Mouse (Mus musculus) forebrain, embryonic 15.5 days (tissue): ENCODE measurements around the gene Eri3. TPM values are rescaled to one million over a fixed set of nuclear protein-coding genes. Genes with fewer than 3 reads are reported as not detected.
A peak's percentile ranks its signal among the peaks of the same experiment; 100 is the strongest.

Experiments used
- ATAC-seq: fragments of 200-750 bp; cut with Nextera tagmentation; replicated peaks from 2 replicates; pipeline ENCODE4 v1.8.0; 2017; ENCODE audit warnings: mild to moderate bottlenecking, moderate TSS enrichment, moderate library complexity
- H3K27ac ChIP-seq: fragments of 300-500 bp; sonication (generic); replicated peaks from 2 replicates; pipeline ENCODE4 v1.5.1; 2015; ENCODE audit warnings: mild to moderate bottlenecking, inconsistent platforms
- H3K27me3 ChIP-seq: fragments of 300-500 bp; sonication (generic); 2 replicates; pipeline ENCODE4 v1.6.1; 2015; ENCODE audit warnings: inconsistent platforms
- H3K36me3 ChIP-seq: fragments of 300-500 bp; sonication (generic); 2 replicates; pipeline ENCODE4 v1.6.1; 2015; ENCODE audit warnings: mild to moderate bottlenecking, inconsistent platforms
- H3K4me1 ChIP-seq: fragments of 300-500 bp; sonication (generic); 2 replicates; pipeline ENCODE4 v1.6.1; 2015; ENCODE audit warnings: inconsistent platforms
- H3K4me2 ChIP-seq: fragments of 300-500 bp; sonication (generic); replicated peaks from 2 replicates; pipeline ENCODE4 v1.6.1; 2015; ENCODE audit warnings: mild to moderate bottlenecking, inconsistent platforms
- H3K4me3 ChIP-seq: fragments of 300-500 bp; sonication (generic); 2 replicates; pipeline ENCODE4 v1.5.1; 2015; ENCODE audit warnings: mild to moderate bottlenecking, inconsistent platforms
- H3K9ac ChIP-seq: fragments of 300-500 bp; sonication (generic); replicated peaks from 2 replicates; pipeline ENCODE4 v1.6.1; 2015; ENCODE audit warnings: mild to moderate bottlenecking, inconsistent platforms
- H3K9me3 ChIP-seq: fragments of 300-500 bp; sonication (generic); 2 replicates; pipeline ENCODE4 v1.6.1; 2016; ENCODE audit warnings: inconsistent platforms
- WGBS: fragments of 180-500 bp; shearing (Covaris S2); methylation state at CpG from one replicate; pipeline ENCODE4 v1.1.7; 2015; ENCODE audit warnings: mixed read lengths; 5-methylcytosine and 5-hydroxymethylcytosine counted together
- polyA plus RNA-seq: library from polyadenylated mRNA; unstranded; fragments of >200 nt; fragmentation: Nextera tagmentation; extraction: Ambion mirVana; gene quantifications from 2 replicates; pipeline ENCODE4 v1.2.1, GENCODE M21; 2015

The Eri3 gene
- polyA plus RNA-seq, 1 experiment from 2014 or later = 255 TPM

- Histone ChIP-seq H3K9me3 (no peaks in the 10 kb centered on the region), H3K4me1 (peaks cover 63% of the 10 kb centered on the region), H3K27me3 (no peaks in the 10 kb centered on the region), H3K4me3 (no peak overlapping the region), H3K4me2 (no peak overlapping the region), H3K9ac (no peak overlapping the region), H3K36me3 (no peaks in the 10 kb centered on the region), H3K27ac (peak overlapping the region; percentile 54)
- WGBS = 7% methylated on average over 10 of the region's 10 CpGs
- ATAC-seq = no peak
Observed at GRCm38 (mm10) chr4:117654016-117654702, 104.0 kb downstream of the Eri3 start.

- no peak for ATAC-seq
- WGBS = 42% methylated on average over 9 of the region's 9 CpGs
- Histone ChIP-seq H3K36me3 (no peaks in the 10 kb centered on the region), H3K27ac (peak overlapping the region; percentile 54), H3K9ac (no peak overlapping the region), H3K27me3 (no peaks in the 10 kb centered on the region), H3K4me1 (peaks cover 63% of the 10 kb centered on the region), H3K4me3 (no peak overlapping the region), H3K9me3 (no peaks in the 10 kb centered on the region), H3K4me2 (no peak overlapping the region)
Observed at GRCm38 (mm10) chr4:117654703-117655499, 104.7 kb downstream of the Eri3 start.

GRCm38 (mm10) chr4:117655500-117655863, 105.3 kb downstream of the Eri3 start:
- Histone ChIP-seq H3K4me1 (peaks cover 61% of the 10 kb centered on the region), H3K9ac (no peak overlapping the region), H3K36me3 (no peaks in the 10 kb centered on the region), H3K27me3 (no peaks in the 10 kb centered on the region), H3K4me3 (no peak overlapping the region), H3K27ac (peak overlapping the region; percentile 54), H3K4me2 (no peak overlapping the region), H3K9me3 (no peaks in the 10 kb centered on the region)
- no peak for ATAC-seq
- 31% methylated on average over 5 of the region's 5 CpGs for WGBS

GRCm38 (mm10) chr4:117656961-117657360, 106.8 kb downstream of the Eri3 start:
- Histone ChIP-seq H3K36me3 (no peaks in the 10 kb centered on the region), H3K9me3 (no peaks in the 10 kb centered on the region), H3K4me2 (no peak overlapping the region), H3K4me3 (no peak overlapping the region), H3K27me3 (no peaks in the 10 kb centered on the region), H3K27ac (peak overlapping the region; percentile 82), H3K9ac (no peak overlapping the region), H3K4me1 (peaks cover 55% of the 10 kb centered on the region)
- ATAC-seq = peak; percentile 33; the same call in 1 of the 2 replicates
- WGBS = 10% methylated on average over 6 of the region's 6 CpGs

- H3K9ac ChIP-seq = no peak overlapping the region
- H3K9me3 ChIP-seq = no peaks in the 10 kb centered on the region
- H3K36me3 ChIP-seq = no peaks in the 10 kb centered on the region
- peak overlapping the region; percentile 82 for H3K27ac ChIP-seq
- WGBS = 22% methylated on average over 4 of the region's 4 CpGs
- H3K4me3 ChIP-seq = no peak overlapping the region
- ATAC-seq = peak; percentile 69
- peaks cover 52% of the 10 kb centered on the region for H3K4me1 ChIP-seq
- no peak overlapping the region for H3K4me2 ChIP-seq
- no peaks in the 10 kb centered on the region for H3K27me3 ChIP-seq
Observed at GRCm38 (mm10) chr4:117657646-117658045, 107.5 kb downstream of the Eri3 start.

- Histone ChIP-seq H3K9me3 (no peaks in the 10 kb centered on the region), H3K36me3 (no peaks in the 10 kb centered on the region), H3K27ac (peak overlapping the region; percentile 82), H3K9ac (no peak overlapping the region), H3K4me1 (peaks cover 48% of the 10 kb centered on the region), H3K27me3 (no peaks in the 10 kb centered on the region), H3K4me2 (no peak overlapping the region), H3K4me3 (no peak overlapping the region)
- WGBS = 62% methylated on average over 14 of the region's 14 CpGs
- no peak for ATAC-seq
Observed at GRCm38 (mm10) chr4:117658582-117659444, 108.6 kb downstream of the Eri3 start.

- Histone ChIP-seq H3K9ac (no peak overlapping the region), H3K4me1 (peaks cover 36% of the 10 kb centered on the region), H3K27me3 (no peaks in the 10 kb centered on the region), H3K4me2 (no peak overlapping the region), H3K36me3 (no peaks in the 10 kb centered on the region), H3K4me3 (no peak overlapping the region), H3K27ac (no peak overlapping the region), H3K9me3 (no peaks in the 10 kb centered on the region)
- WGBS = 91% methylated on average over 5 of the region's 5 CpGs
- no peak for ATAC-seq
Observed at GRCm38 (mm10) chr4:117660001-117660400, 109.8 kb downstream of the Eri3 start.

- Histone ChIP-seq H3K9ac (no peak overlapping the region), H3K27ac (no peak overlapping the region), H3K9me3 (no peaks in the 10 kb centered on the region), H3K4me3 (no peak overlapping the region), H3K36me3 (no peaks in the 10 kb centered on the region), H3K27me3 (no peaks in the 10 kb centered on the region), H3K4me2 (no peak overlapping the region), H3K4me1 (peaks cover 10% of the 10 kb centered on the region)
- WGBS = 80% methylated on average over 10 of the region's 10 CpGs
- ATAC-seq = no peak
Observed at GRCm38 (mm10) chr4:117664411-117665137, 114.4 kb downstream of the Eri3 start.

- peak; percentile 67 for ATAC-seq
- H3K4me2 ChIP-seq = no peak overlapping the region
- H3K9ac ChIP-seq = no peak overlapping the region
- no peak overlapping the region for H3K27ac ChIP-seq
- no peaks in the 10 kb centered on the region for H3K27me3 ChIP-seq
- H3K4me3 ChIP-seq = no peak overlapping the region
- WGBS = 43% methylated on average over 7 of the region's 7 CpGs
- no peaks in the 10 kb centered on the region for H3K36me3 ChIP-seq
- no peaks in the 10 kb centered on the region for H3K9me3 ChIP-seq
- peaks cover 10% of the 10 kb centered on the region for H3K4me1 ChIP-seq
Observed at GRCm38 (mm10) chr4:117665531-117665930, 115.4 kb downstream of the Eri3 start.

GRCm38 (mm10) chr4:117666054-117666453, 115.9 kb downstream of the Eri3 start:
- H3K9ac ChIP-seq = no peak overlapping the region
- no peak overlapping the region for H3K4me3 ChIP-seq
- H3K27me3 ChIP-seq = no peaks in the 10 kb centered on the region
- H3K4me1 ChIP-seq = peaks cover 10% of the 10 kb centered on the region
- WGBS = 58% methylated on average over 8 of the region's 8 CpGs
- ATAC-seq = no peak; the same call in 1 of the 2 replicates
- H3K4me2 ChIP-seq = no peak overlapping the region
- H3K27ac ChIP-seq = no peak overlapping the region
- no peaks in the 10 kb centered on the region for H3K36me3 ChIP-seq
- no peaks in the 10 kb centered on the region for H3K9me3 ChIP-seq

- ATAC-seq = no peak
- no peaks in the 10 kb centered on the region for H3K9me3 ChIP-seq
- H3K27me3 ChIP-seq = no peaks in the 10 kb centered on the region
- H3K9ac ChIP-seq = no peak overlapping the region
- H3K36me3 ChIP-seq = peaks cover 20% of the 10 kb centered on the region
- H3K27ac ChIP-seq = no peak overlapping the region
- peaks cover 10% of the 10 kb centered on the region for H3K4me1 ChIP-seq
- no peak overlapping the region for H3K4me2 ChIP-seq
- WGBS = 76% methylated on average over 7 of the region's 7 CpGs
- no peak overlapping the region for H3K4me3 ChIP-seq
Observed at GRCm38 (mm10) chr4:117669874-117670273, 119.7 kb downstream of the Eri3 start.
